Comparison of ENCODE assay signal across 8 mouse cellular contexts in genomic region chr3:98063186-98063771, GRCm38 (mm10). TPM values are rescaled to one million over a fixed set of nuclear protein-coding genes. Genes with fewer than 3 reads are reported as not detected.
A peak's percentile ranks its signal among the peaks of the same experiment; 100 is the strongest.
DNase-seq lines count a peak whose midpoint lies in the region; ATAC-seq and TF ChIP-seq lines count a peak whose summit lies in the region.
"Had no signal": no experiment of that assay in that cellular context is flagged by ENCODE, and none has a peak within 500 bp of the region (broad histone marks: within the 10 kb centered on the region; RNA-seq: fewer than 3 reads in every experiment).

No protein-coding gene starts in this region.

- no peak overlapping the region for H3K9ac ChIP-seq in hindbrain, postnatal 0 days (replicated peaks; ENCODE audit: low read length)
- H3K9ac ChIP-seq in liver, embryonic 11.5 days (ENCODE audit: low read depth, low read length), result no peak overlapping the region; the same call in 1 of the 2 replicates
- H3K9ac ChIP-seq in midbrain, embryonic 16.5 days (ENCODE audit: low read depth, low read length), result no peak overlapping the region

- no peak overlapping the region for H3K4me3 ChIP-seq in cortical plate, adult 2 months (ENCODE audit: insufficient read depth, low read length)
- no peak overlapping the region for H3K4me3 ChIP-seq in hindbrain, postnatal 0 days (ENCODE audit: low read length)
- H3K4me3 ChIP-seq in liver, embryonic 11.5 days (ENCODE audit: low read depth, low read length), result no peak overlapping the region
- no peak overlapping the region for H3K4me3 ChIP-seq in midbrain, embryonic 16.5 days (ENCODE audit: low read depth, low read length)
- H3K4me3 ChIP-seq: erythroblast, embryonic 14.5 days had no signal

- 27% methylated on average over 8 of the region's 8 CpGs for WGBS in hindbrain, postnatal 0 days
- WGBS in liver, embryonic 11.5 days, result 43% methylated on average over 8 of the region's 8 CpGs
- 33% methylated on average over 8 of the region's 8 CpGs for WGBS in midbrain, embryonic 16.5 days

- no peaks in the 10 kb centered on the region for H3K27me3 ChIP-seq in hindbrain, postnatal 0 days (ENCODE audit: insufficient read depth, low read length)
- H3K27me3 ChIP-seq in liver, embryonic 11.5 days (replicated peaks; ENCODE audit: control insufficient read depth, insufficient read depth, low read length), result no peaks in the 10 kb centered on the region
- H3K27me3 ChIP-seq in midbrain, embryonic 16.5 days (ENCODE audit: control insufficient read depth, insufficient read depth, low read depth, low read length), result no peaks in the 10 kb centered on the region

- peak overlapping the region; percentile 56 for H3K27ac ChIP-seq in cortical plate, adult 2 months (ENCODE audit: insufficient read depth, low read length)
- H3K27ac ChIP-seq in hindbrain, postnatal 0 days, result peak overlapping the region; percentile 75
- H3K27ac ChIP-seq in liver, embryonic 11.5 days (ENCODE audit: low read depth, low read length), result peak overlapping the region; percentile 75
- peak overlapping the region; percentile 65 for H3K27ac ChIP-seq in midbrain, embryonic 16.5 days (ENCODE audit: low read length)

- peak; percentile 52 for ATAC-seq in hindbrain, postnatal 0 days
- ATAC-seq in liver, embryonic 11.5 days (replicated peaks; ENCODE audit: low FRiP score), result no peak
- peak; percentile 74 for ATAC-seq in midbrain, embryonic 16.5 days
- ATAC-seq in activated CD4-positive, CD25-positive, alpha-beta regulatory T cell, adult 4 months, result no peak

- peak overlapping the region; percentile 25 for H3K4me2 ChIP-seq in hindbrain, postnatal 0 days (ENCODE audit: low read depth, low read length)
- peak overlapping the region; percentile 31 for H3K4me2 ChIP-seq in liver, embryonic 11.5 days
- peak overlapping the region; percentile 2; the same call in 1 of the 2 replicates for H3K4me2 ChIP-seq in midbrain, embryonic 16.5 days (ENCODE audit: low read length)

- no peak for TF ChIP-seq CTCF in cortical plate, adult 2 months (IDR thresholded peaks at IDR 0.05; ENCODE audit: extremely low read depth, insufficient read depth, low read length)
- TF ChIP-seq CTCF in hindbrain, postnatal 0 days (IDR thresholded peaks at IDR 0.05; ENCODE audit: low read depth), result no peak

- DNase-seq in NIH3T3 (ENCODE audit: low read depth), result peak; percentile 98
- DNase-seq in gastrocnemius, postnatal 25 days, result peak; percentile 63
- DNase-seq in hindbrain, postnatal 0 days (ENCODE audit: low spot score), result peak; percentile 83
- no peak for DNase-seq in liver, embryonic 11.5 days (ENCODE audit: low spot score)

- TF ChIP-seq POLR2A in cortical plate, adult 2 months (IDR thresholded peaks at IDR 0.05; ENCODE audit: extremely low read depth, insufficient read depth, low read length), result no peak

- H3K4me1 ChIP-seq in cortical plate, adult 2 months (ENCODE audit: control insufficient read depth, insufficient read depth, low read length), result peaks cover 11% of the 10 kb centered on the region
- H3K4me1 ChIP-seq in hindbrain, postnatal 0 days (ENCODE audit: insufficient read depth, low read length), result peaks cover 35% of the 10 kb centered on the region
- H3K4me1 ChIP-seq in liver, embryonic 11.5 days (replicated peaks; ENCODE audit: control insufficient read depth, insufficient read depth, low read length), result peaks cover 45% of the 10 kb centered on the region
- peaks cover 32% of the 10 kb centered on the region for H3K4me1 ChIP-seq in midbrain, embryonic 16.5 days (ENCODE audit: control insufficient read depth, insufficient read depth, low read length)

- no peaks in the 10 kb centered on the region for H3K9me3 ChIP-seq in hindbrain, postnatal 0 days (ENCODE audit: low read length)
- H3K9me3 ChIP-seq in liver, embryonic 11.5 days (ENCODE audit: control insufficient read depth, low read length), result no peaks in the 10 kb centered on the region
- H3K9me3 ChIP-seq in midbrain, embryonic 16.5 days (replicated peaks; ENCODE audit: control insufficient read depth, low read length, poor library complexity, severe bottlenecking), result no peaks in the 10 kb centered on the region

- no peaks in the 10 kb centered on the region for H3K36me3 ChIP-seq in hindbrain, postnatal 0 days (ENCODE audit: insufficient read depth, low read length)
- no peaks in the 10 kb centered on the region for H3K36me3 ChIP-seq in liver, embryonic 11.5 days (ENCODE audit: control insufficient read depth, insufficient read depth, low read length)
- H3K36me3 ChIP-seq in midbrain, embryonic 16.5 days (ENCODE audit: control insufficient read depth, insufficient read depth, low read length), result no peaks in the 10 kb centered on the region

RNA-seq across cellular contexts. Expression of gene Notch2, which starts 50.0 kb away (rescaled TPM):
- 6.2 and 6.5 TPM in 2 replicates for polyA plus RNA-seq in cortical plate, adult 2 months (2012; rRNA removed)
- 10 to 100 TPM in 1 of 2 experiments, 1 to 10 TPM in 1; 9.9 to 10.3 TPM for total RNA-seq in gastrocnemius, postnatal 25 days (2021)
- total RNA-seq in hindbrain, postnatal 0 days (2014; rRNA removed), result 37.7 and 44.9 TPM in 2 replicates
- 9.5 and 9.9 TPM in 2 replicates for polyA plus RNA-seq in hindbrain, postnatal 0 days (2015; fragmentation: Nextera tagmentation; extraction: Ambion mirVana)
- 17.2 and 18.4 TPM in 2 replicates for polyA plus RNA-seq in liver, embryonic 11.5 days (2014; fragmentation: Nextera tagmentation; extraction: Ambion mirVana)
- polyA plus RNA-seq in midbrain, embryonic 16.5 days (2015; fragmentation: Nextera tagmentation; extraction: Ambion mirVana), result 6.6 and 7.0 TPM in 2 replicates
- 10 to 100 TPM; 14.1 to 17.5 TPM for polyA plus RNA-seq in activated CD4-positive, CD25-positive, alpha-beta regulatory T cell, adult 4 months (2017; shearing (Covaris generic))

Comparison
In these comparisons a context has a peak if more than half of its experiments do, and no peak if none do; other contexts are left out.
1. ATAC-seq: peak in hindbrain, postnatal 0 days (single experiment) and midbrain, embryonic 16.5 days (single experiment); none in liver, embryonic 11.5 days (single experiment) and activated CD4-positive, CD25-positive, alpha-beta regulatory T cell, adult 4 months (single experiment).
2. Peak in every context shown above with its lines, with median percentiles within 50 percentile points of each other: H3K27ac ChIP-seq and H3K4me2 ChIP-seq.